Mouse (Mus musculus) left cerebral cortex, adult 9 months (tissue): ENCODE results near the gene Krt86.
"Not testable (repeated sequence)": the region's sequence is repeated elsewhere in the genome, so short reads cannot be mapped to it uniquely, and the experiment has no call there.

Source experiments
- DNase-seq, 2 experiments: peaks; one replicate each; pipeline ENCODE4 v3.0.0; 2022; ENCODE audit warnings: low spot score in 2 of 2

The Krt86 gene

DNA sequence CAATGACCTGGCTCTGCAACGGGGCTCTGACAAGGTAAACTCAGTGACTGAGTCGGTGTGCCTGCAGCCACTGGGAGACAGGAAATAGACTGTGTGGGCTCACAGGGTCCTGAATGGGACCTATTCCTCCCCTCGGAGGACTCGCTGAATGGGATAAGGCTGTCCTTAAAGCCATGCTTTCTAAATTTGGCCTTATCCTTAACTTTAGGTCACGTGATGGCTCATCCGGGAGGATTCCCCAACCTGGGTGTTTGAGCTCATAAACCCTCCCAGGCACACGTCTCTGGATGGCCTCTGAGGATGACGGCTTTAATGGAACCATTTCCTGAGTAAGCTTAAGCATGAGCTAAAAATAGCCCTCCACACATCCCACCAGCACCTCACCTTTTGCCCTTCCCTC lies 19.4 kb downstream of the Krt86 start:
- DNase-seq, result no peak

- no peak for DNase-seq
Measured at GRCm38 (mm10) chr15:101493713-101494112, 20.4 kb downstream of the Krt86 start.

DNA sequence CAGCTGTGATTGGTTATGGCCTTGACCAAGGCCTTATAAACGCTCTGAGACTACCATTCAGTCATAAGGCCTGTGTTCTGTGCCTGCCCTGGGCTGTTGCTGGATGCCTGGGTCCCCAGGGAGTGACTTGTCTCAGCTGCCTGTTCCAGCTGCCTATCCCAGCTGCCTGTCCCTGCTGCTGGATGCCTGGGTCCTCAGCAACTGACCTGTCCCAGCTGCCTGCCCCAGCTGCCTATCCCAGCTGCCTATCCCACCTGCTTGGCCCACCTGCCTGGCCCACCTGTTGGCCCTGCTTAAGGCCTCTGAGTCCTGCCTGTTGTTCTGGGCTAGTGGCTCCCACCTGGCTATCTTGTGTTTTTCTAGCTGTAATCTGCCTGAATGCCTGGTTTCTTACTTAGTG lies 20.9 kb downstream of the Krt86 start:
- no peak for DNase-seq

DNA sequence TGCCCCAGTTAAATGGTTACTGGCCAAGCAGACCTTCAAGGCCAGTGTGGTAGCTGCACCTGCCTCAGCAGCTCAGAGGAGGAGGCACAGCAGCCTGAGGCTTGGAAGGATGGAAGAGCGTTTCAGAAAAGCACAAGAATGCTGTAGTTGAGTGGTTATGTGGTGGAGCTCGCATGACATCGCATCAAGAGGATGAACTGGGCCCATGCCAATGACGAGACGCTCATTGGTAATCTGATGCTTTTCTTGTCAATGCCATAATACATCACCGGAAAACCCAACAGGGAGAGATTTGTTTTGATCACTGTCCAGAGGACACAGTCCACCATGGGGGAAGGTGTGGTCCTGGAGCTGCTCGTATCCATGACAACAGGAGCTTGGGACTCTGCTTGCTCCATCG lies 22.0 kb downstream of the Krt86 start:
- DNase-seq, result no peak

- no peak for DNase-seq
Measured at GRCm38 (mm10) chr15:101497181-101497580, 23.9 kb downstream of the Krt86 start.

DNA sequence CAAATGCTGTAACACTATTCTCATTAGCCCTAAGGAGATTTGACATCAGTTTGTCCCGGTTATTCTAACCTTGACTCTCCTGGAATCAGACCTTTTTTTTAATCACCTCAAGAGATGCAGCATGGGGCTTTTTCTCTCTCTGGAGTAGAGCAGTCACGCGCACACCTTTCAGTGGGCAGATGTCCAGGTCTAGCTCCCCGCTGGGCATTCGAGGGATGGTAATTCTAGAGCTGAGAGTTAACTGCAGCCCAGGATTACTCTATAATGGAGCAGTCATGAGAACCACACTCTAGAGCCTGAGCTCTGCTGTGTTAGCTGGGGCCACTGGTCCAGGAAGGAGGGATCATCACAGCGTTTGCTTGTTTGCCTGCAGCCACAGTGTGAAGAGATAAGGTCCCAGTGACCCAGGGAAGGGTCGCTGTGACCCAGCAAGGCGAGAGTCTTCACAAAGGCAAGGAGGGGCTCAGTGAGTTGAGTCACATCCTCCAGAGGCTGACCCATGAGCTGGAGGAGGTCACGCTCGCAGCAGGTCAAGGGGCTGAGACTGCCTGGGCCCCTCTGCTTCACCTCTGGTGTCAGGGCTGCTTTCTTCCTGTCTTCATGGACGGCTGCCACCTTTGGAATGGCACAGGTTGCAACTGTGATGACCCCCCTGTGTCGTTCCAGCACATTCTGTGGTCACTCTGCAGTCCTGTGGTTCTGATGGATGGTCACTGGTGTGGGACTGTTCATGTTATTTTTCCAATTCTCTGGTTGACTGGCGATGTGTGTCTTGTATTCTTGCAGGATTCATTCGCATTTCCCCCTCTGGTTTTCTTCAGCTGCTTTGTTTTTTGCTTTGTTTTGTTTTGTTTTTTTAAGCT lies 33.8 kb downstream of the Krt86 start:
- no peak for DNase-seq

- no peak for DNase-seq
Measured at GRCm38 (mm10) chr15:101508247-101508646, 35.0 kb downstream of the Krt86 start.

DNA sequence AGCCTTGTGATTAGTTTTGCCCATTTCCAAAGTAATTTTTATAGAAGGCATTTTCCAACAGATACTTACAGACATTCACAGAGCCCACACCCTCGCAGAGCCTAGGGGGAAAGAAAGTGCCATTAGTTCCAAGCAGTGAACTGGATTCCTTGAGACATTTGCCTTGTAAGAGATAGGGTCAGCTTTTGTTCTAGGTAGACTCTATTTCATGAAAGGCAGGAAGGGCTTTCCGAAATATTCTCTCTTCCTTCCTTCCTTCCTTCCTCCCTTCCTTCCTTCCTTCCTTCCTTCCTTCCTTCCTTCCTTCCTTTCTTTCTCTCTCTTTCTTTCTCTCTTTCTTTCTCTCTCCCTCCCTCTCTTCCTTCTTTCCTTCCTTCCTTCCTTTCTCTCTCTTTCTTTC lies 43.9 kb downstream of the Krt86 start, which contains the start of gene Gm49425:
Gene Gm49425, minus strand, starts transcription at position 101 of the 400 bp plus-strand sequence.
- DNase-seq, result not testable (repeated sequence)

GRCm38 (mm10) chr15:101519792-101520191 lies 46.5 kb downstream of the Krt86 start:
- peak; percentile 38 to 85 for DNase-seq

DNA sequence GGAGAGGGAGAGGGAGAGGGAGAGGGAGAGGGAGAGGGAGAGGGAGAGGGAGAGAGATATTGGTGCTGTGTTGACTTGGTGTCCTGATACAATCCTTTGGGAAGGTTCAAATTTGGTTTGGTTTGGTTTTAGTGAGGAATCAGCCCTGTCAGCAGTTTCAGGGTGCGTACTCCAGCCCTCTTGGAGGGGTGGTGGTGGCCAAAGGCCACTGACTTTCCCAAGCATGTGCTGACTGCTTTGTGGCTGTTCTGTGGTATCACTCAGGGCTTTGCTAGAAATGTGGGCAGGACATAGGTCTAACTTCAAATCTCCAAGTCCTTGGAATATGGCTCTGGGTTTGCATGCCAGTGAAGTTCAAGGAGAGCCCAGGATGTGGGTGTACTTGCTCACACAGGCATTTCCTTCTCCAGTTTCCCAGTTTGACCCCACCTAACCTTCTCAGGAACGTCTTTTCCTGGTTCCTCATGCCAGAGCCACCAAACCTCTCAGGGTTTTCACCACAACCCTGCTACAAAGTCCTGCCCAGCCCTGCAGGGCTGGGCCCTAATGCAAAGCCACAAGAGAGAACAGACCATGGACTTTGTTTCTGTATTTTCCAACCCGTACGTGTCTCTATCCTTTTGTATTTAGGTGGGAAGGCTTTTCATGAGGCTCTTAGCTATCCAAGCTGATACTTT lies 49.4 kb downstream of the Krt86 start:
- DNase-seq, result no peak
